Mouse (Mus musculus) ES-Bruce4 (cell line): ENCODE measurements around the gene Atpaf2.

Experiments used
- CTCF ChIP-seq: IDR thresholded peaks from one replicate; pipeline ENCODE4 v1.8.1; 2011; ENCODE audit warnings: low read depth, low read length
- EP300 ChIP-seq: IDR thresholded peaks from 2 replicates; pipeline ENCODE4 v1.6.1; 2011; ENCODE audit warnings: low read depth, low read length; ENCODE audit not compliant: insufficient read depth
- POLR2A ChIP-seq: IDR thresholded peaks from one replicate; pipeline ENCODE4 v1.8.1; 2011; ENCODE audit warnings: low read length; ENCODE audit not compliant: insufficient read depth

DNA sequence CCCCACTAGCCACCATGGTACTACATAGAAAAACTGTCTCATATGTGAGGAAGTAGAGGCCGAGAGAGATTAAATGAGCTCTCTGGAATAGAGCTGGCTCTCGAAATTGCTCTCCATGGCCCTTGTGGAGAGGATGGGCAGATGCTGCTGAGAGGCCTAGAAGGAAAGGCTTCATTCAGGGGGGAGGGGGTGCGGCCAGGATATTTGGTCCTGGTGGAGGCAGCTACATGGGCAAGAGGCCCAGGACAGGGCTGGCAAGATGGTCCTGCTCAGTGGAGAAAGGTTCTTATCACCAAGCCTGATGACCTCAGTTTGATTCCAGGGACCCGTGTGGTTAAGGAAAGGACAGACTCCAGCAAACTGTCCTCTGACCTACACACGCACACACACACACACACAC is 32.3 kb downstream of the Atpaf2 start:
- TF ChIP-seq POLR2A: no peak
- no peak for TF ChIP-seq CTCF
- TF ChIP-seq EP300: no peak
